In the genomic region with DNA sequence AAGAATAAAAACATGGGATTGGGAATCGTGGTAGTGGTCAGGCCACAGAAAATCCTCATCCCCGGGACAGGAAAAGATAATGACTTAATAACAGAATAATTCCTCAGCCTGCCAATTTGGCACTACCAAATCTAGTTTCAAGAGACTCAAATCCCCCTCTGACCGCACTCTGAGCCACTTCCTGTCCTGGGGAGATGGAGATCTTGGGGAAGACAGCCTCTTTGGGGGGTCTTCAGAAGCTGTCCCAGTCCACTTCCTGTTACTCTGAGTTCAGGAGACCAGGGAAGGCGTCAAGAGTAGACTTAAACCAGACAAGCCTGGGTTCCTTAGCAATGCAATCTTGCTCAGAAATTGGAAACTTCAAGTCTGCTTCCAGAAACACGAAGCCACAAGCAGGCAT, we compare ENCODE assay signal across 17 mouse cellular contexts. TPM values are rescaled to one million over a fixed set of nuclear protein-coding genes. Genes with fewer than 3 reads are reported as not detected.
DNase-seq lines count a peak whose midpoint lies in the region; ATAC-seq lines count a peak whose summit lies in the region.
"Had no signal": no experiment of that assay in that cellular context is flagged by ENCODE, and none has a peak within 500 bp of the region (broad histone marks: within the 10 kb centered on the region; RNA-seq: fewer than 3 reads in every experiment).

No protein-coding gene starts in this region.

- H3K9me3 ChIP-seq in heart, embryonic 16.5 days (replicated peaks; ENCODE audit: control insufficient read depth, low read length) = no peaks in the 10 kb centered on the region
- no peaks in the 10 kb centered on the region for H3K9me3 ChIP-seq in midbrain, embryonic 12.5 days
- H3K9me3 ChIP-seq in midbrain, embryonic 14.5 days (ENCODE audit: control insufficient read depth, low read length) = no peaks in the 10 kb centered on the region
- H3K9me3 ChIP-seq: embryonic facial prominence, embryonic 15.5 days; forebrain, embryonic 15.5 days; heart, embryonic 13.5 days had no signal

- no peaks in the 10 kb centered on the region for H3K36me3 ChIP-seq in heart, embryonic 16.5 days (ENCODE audit: control insufficient read depth, insufficient read depth)
- no peaks in the 10 kb centered on the region for H3K36me3 ChIP-seq in midbrain, embryonic 12.5 days
- no peaks in the 10 kb centered on the region for H3K36me3 ChIP-seq in midbrain, embryonic 14.5 days (ENCODE audit: control insufficient read depth, insufficient read depth, low read length)
- H3K36me3 ChIP-seq: embryonic facial prominence, embryonic 15.5 days had no signal

- peaks cover 11% of the 10 kb centered on the region for H3K4me1 ChIP-seq in heart, embryonic 16.5 days (ENCODE audit: control insufficient read depth, insufficient read depth, low read length)
- H3K4me1 ChIP-seq in midbrain, embryonic 12.5 days = peaks cover 17% of the 10 kb centered on the region
- H3K4me1 ChIP-seq in midbrain, embryonic 14.5 days (ENCODE audit: control insufficient read depth, insufficient read depth, low read length) = 0 out of 2 replicates have a peak, but pooled peaks cover 6% of the 10 kb centered on the region

- H3K4me2 ChIP-seq in heart, embryonic 16.5 days (ENCODE audit: low read depth, low read length) = peak overlapping the region; percentile 17; the same call in 1 of the 2 replicates
- H3K4me2 ChIP-seq in midbrain, embryonic 12.5 days (replicated peaks) = no peak overlapping the region
- no peak overlapping the region for H3K4me2 ChIP-seq in midbrain, embryonic 14.5 days (ENCODE audit: low read length)
- H3K4me2 ChIP-seq: embryonic facial prominence, embryonic 15.5 days; forebrain, embryonic 15.5 days; heart, embryonic 13.5 days had no signal

- no peak for DNase-seq in heart, adult 8-10 months (ENCODE audit: low spot score)
- DNase-seq in midbrain, embryonic 14.5 days = no peak
- peak; percentile 27 to 36 for DNase-seq in thymus, postnatal 10 days (ENCODE audit: low spot score in 2 of 2)
- DNase-seq in urinary bladder, postnatal 14 days (ENCODE audit: low spot score) = no peak
- DNase-seq in layer of hippocampus, postnatal 14 days (ENCODE audit: low spot score in 2 of 2) = no peak
- DNase-seq: adrenal gland, adult 2 months; cerebellum, postnatal 36 days; kidney, postnatal 36 days; lung, postnatal 14 days had no signal

- 62% methylated on average over 5 of the region's 5 CpGs for WGBS in heart, embryonic 16.5 days
- WGBS in midbrain, embryonic 12.5 days = 84% methylated on average over 5 of the region's 5 CpGs
- 86% methylated on average over 5 of the region's 5 CpGs for WGBS in midbrain, embryonic 14.5 days

- no peaks in the 10 kb centered on the region for H3K27me3 ChIP-seq in heart, embryonic 16.5 days (ENCODE audit: control insufficient read depth, insufficient read depth, low read length)
- no peaks in the 10 kb centered on the region for H3K27me3 ChIP-seq in midbrain, embryonic 12.5 days
- H3K27me3 ChIP-seq in midbrain, embryonic 14.5 days (ENCODE audit: control insufficient read depth, insufficient read depth, low read length) = no peaks in the 10 kb centered on the region
- H3K27me3 ChIP-seq: embryonic facial prominence, embryonic 15.5 days; forebrain, embryonic 15.5 days; heart, embryonic 13.5 days had no signal

- no peak overlapping the region for H3K4me3 ChIP-seq in heart, embryonic 16.5 days (ENCODE audit: low read length)
- no peak overlapping the region for H3K4me3 ChIP-seq in midbrain, embryonic 12.5 days
- no peak overlapping the region for H3K4me3 ChIP-seq in midbrain, embryonic 14.5 days (replicated peaks; ENCODE audit: low read depth, low read length)
- H3K4me3 ChIP-seq: embryonic facial prominence, embryonic 15.5 days; forebrain, embryonic 15.5 days; heart, embryonic 13.5 days had no signal

- no peak for ATAC-seq in heart, embryonic 16.5 days (replicated peaks; ENCODE audit: extremely low read depth, insufficient read depth, low FRiP score)
- ATAC-seq in midbrain, embryonic 12.5 days (ENCODE audit: low FRiP score, low read depth) = no peak
- ATAC-seq in midbrain, embryonic 14.5 days (ENCODE audit: low FRiP score, low TSS enrichment) = no peak
- ATAC-seq in granulocyte monocyte progenitor cell, adult 5-6 weeks (replicated peaks; ENCODE audit: poor library complexity, severe bottlenecking) = peak; percentile 70
- ATAC-seq: forebrain, embryonic 15.5 days; intestine, postnatal 0 days had no signal

- peak overlapping the region; percentile 56 for H3K27ac ChIP-seq in heart, embryonic 16.5 days (ENCODE audit: low read length)
- H3K27ac ChIP-seq in midbrain, embryonic 12.5 days (replicated peaks) = peak overlapping the region; percentile 61; the same call in 1 of the 2 replicates
- no peak overlapping the region for H3K27ac ChIP-seq in midbrain, embryonic 14.5 days (replicated peaks; ENCODE audit: low read depth, low read length)
- H3K27ac ChIP-seq: embryonic facial prominence, embryonic 15.5 days; forebrain, embryonic 15.5 days had no signal

- H3K9ac ChIP-seq in heart, embryonic 16.5 days (ENCODE audit: low read length) = no peak overlapping the region
- no peak overlapping the region for H3K9ac ChIP-seq in midbrain, embryonic 12.5 days (replicated peaks)
- H3K9ac ChIP-seq in midbrain, embryonic 14.5 days (replicated peaks; ENCODE audit: low read length) = no peak overlapping the region
- H3K9ac ChIP-seq: embryonic facial prominence, embryonic 15.5 days; forebrain, embryonic 15.5 days; heart, embryonic 13.5 days had no signal

RNA-seq across cellular contexts. Expression of gene Lyrm7, which starts 15.8 kb away (rescaled TPM):
- polyA plus RNA-seq in heart, embryonic 16.5 days (2015; fragmentation: Nextera tagmentation; extraction: Ambion mirVana) = 11.8 and 25.7 TPM in 2 replicates
- total RNA-seq in heart, adult 8-10 months (2022) = 10 to 100 TPM; 35.9 to 40.2 (median 39.3) TPM
- polyA plus RNA-seq in midbrain, embryonic 12.5 days (2016; fragmentation: Nextera tagmentation; extraction: Ambion mirVana) = 8.9 TPM in 2 replicates
- 14.4 and 15.6 TPM in 2 replicates for polyA plus RNA-seq in midbrain, embryonic 14.5 days (2014; fragmentation: Nextera tagmentation; extraction: Ambion mirVana)
- 4.0 and 9.3 TPM in 2 replicates for total RNA-seq in granulocyte monocyte progenitor cell, adult 5-6 weeks (2014; fragmentation: Nextera tagmentation)
- total RNA-seq in granulocyte monocyte progenitor cell, adult 5-6 weeks (2017) = 2.0 and 11.1 TPM in 2 replicates
- total RNA-seq in layer of hippocampus, postnatal 14 days (2021) = 10 to 100 TPM; 28.7 to 29.0 TPM

RNA-seq across cellular contexts. Expression of gene Hint1, which starts 21.2 kb away (rescaled TPM):
- 581 and 590 TPM in 2 replicates for polyA plus RNA-seq in heart, embryonic 16.5 days (2015; fragmentation: Nextera tagmentation; extraction: Ambion mirVana)
- 100 to 1,000 TPM; 213 to 341 (median 275) TPM for total RNA-seq in heart, adult 8-10 months (2022)
- polyA plus RNA-seq in midbrain, embryonic 12.5 days (2016; fragmentation: Nextera tagmentation; extraction: Ambion mirVana) = 664 and 700 TPM in 2 replicates
- polyA plus RNA-seq in midbrain, embryonic 14.5 days (2014; fragmentation: Nextera tagmentation; extraction: Ambion mirVana) = 751 and 917 TPM in 2 replicates
- 686 and 699 TPM in 2 replicates for total RNA-seq in granulocyte monocyte progenitor cell, adult 5-6 weeks (2014; fragmentation: Nextera tagmentation)
- 600 and 654 TPM in 2 replicates for total RNA-seq in granulocyte monocyte progenitor cell, adult 5-6 weeks (2017)
- 100 to 1,000 TPM; 293 to 310 TPM for total RNA-seq in layer of hippocampus, postnatal 14 days (2021)

RNA-seq across cellular contexts. Expression of gene Gpx3, which starts 57.3 kb away (rescaled TPM):
- 771 and 1,022 TPM in 2 replicates for polyA plus RNA-seq in heart, embryonic 16.5 days (2015; fragmentation: Nextera tagmentation; extraction: Ambion mirVana)
- 100 to 1,000 TPM; 188 to 354 (median 218) TPM for total RNA-seq in heart, adult 8-10 months (2022)
- 36.1 and 39.7 TPM in 2 replicates for polyA plus RNA-seq in midbrain, embryonic 12.5 days (2016; fragmentation: Nextera tagmentation; extraction: Ambion mirVana)
- polyA plus RNA-seq in midbrain, embryonic 14.5 days (2014; fragmentation: Nextera tagmentation; extraction: Ambion mirVana) = 22.2 and 22.6 TPM in 2 replicates
- total RNA-seq in granulocyte monocyte progenitor cell, adult 5-6 weeks (2014; fragmentation: Nextera tagmentation) = 24.9 and 29.6 TPM in 2 replicates
- total RNA-seq in granulocyte monocyte progenitor cell, adult 5-6 weeks (2017) = 1.6 and 4.0 TPM in 2 replicates
- total RNA-seq in layer of hippocampus, postnatal 14 days (2021) = 1 to 10 TPM; 4.3 to 5.8 TPM
- total RNA-seq: monocyte, adult 5-6 weeks had no signal

RNA-seq across cellular contexts. Expression of gene Cdc42se2, which starts 57.5 kb away (rescaled TPM):
- polyA plus RNA-seq in heart, embryonic 16.5 days (2015; fragmentation: Nextera tagmentation; extraction: Ambion mirVana) = 63.5 and 76.1 TPM in 2 replicates
- 10 to 100 TPM; 20.1 to 22.6 (median 21.7) TPM for total RNA-seq in heart, adult 8-10 months (2022)
- 251 and 254 TPM in 2 replicates for polyA plus RNA-seq in midbrain, embryonic 12.5 days (2016; fragmentation: Nextera tagmentation; extraction: Ambion mirVana)
- polyA plus RNA-seq in midbrain, embryonic 14.5 days (2014; fragmentation: Nextera tagmentation; extraction: Ambion mirVana) = 147 and 201 TPM in 2 replicates
- total RNA-seq in granulocyte monocyte progenitor cell, adult 5-6 weeks (2014; fragmentation: Nextera tagmentation) = 41.6 and 47.5 TPM in 2 replicates
- total RNA-seq in granulocyte monocyte progenitor cell, adult 5-6 weeks (2017) = 48.0 and 48.6 TPM in 2 replicates
- 100 to 1,000 TPM; 157 to 168 TPM for total RNA-seq in layer of hippocampus, postnatal 14 days (2021)

Comparison
In these comparisons a context has a peak if more than half of its experiments do, and no peak if none do; other contexts are left out.
1. DNase-seq: peak in thymus, postnatal 10 days (2 of 2); none in heart, adult 8-10 months (single experiment), midbrain, embryonic 14.5 days (single experiment), urinary bladder, postnatal 14 days (single experiment) and layer of hippocampus, postnatal 14 days (0 of 2).
2. RNA of gene Gpx3, which starts 57.3 kb away (total RNA-seq): 188 to 354 TPM in heart, adult 8-10 months; 1.6 to 29.6 TPM in granulocyte monocyte progenitor cell, adult 5-6 weeks and 4.3 to 5.8 TPM in layer of hippocampus, postnatal 14 days; every median in the first group is over 4 times any median in the second.